Comparison of ENCODE assay signal across 8 mouse cellular contexts in genomic region chr5:102070414-102070768, GRCm38 (mm10). TPM values are rescaled to one million over a fixed set of nuclear protein-coding genes. Genes with fewer than 3 reads are reported as not detected.
DNase-seq lines count a peak whose midpoint lies in the region; TF ChIP-seq lines count a peak whose summit lies in the region.

No protein-coding gene starts in this region.

- H3K4me3 ChIP-seq in layer of hippocampus, adult 2 months, result peak overlapping the region; percentile 87
- H3K4me3 ChIP-seq in olfactory bulb, adult 2 months (ENCODE audit: insufficient read depth, low read depth, low read length), result peak overlapping the region; percentile 100

- peak overlapping the region; percentile 98 for H3K27ac ChIP-seq in layer of hippocampus, adult 2 months
- H3K27ac ChIP-seq in olfactory bulb, adult 2 months (ENCODE audit: insufficient read depth, low read depth, low read length), result peak overlapping the region; percentile 95

- intact Hi-C loops in heart, postnatal 25 days (cut with DNase I), result loop anchor here (5.0 to 10.0 kb wide), 2 partner anchors 68 to 306 kb away; partner anchors contain the start of gene Cds1

- DNase-seq in layer of hippocampus, adult 2 months (ENCODE audit: low spot score in 2 of 2), result no peak
- DNase-seq in layer of hippocampus, postnatal 36 days, result no peak
- DNase-seq in embryo, embryonic 11 days, result peak; percentile 57
- DNase-seq in heart, postnatal 25 days (ENCODE audit: low spot score), result peak; percentile 23
- peak; percentile 45 to 58 for DNase-seq in lung, adult 18-20 months
- DNase-seq in gastrocnemius, postnatal 10 days, result no peak
- DNase-seq in right cerebral cortex, postnatal 25 days, result no peak

- peaks cover 14% of the 10 kb centered on the region for H3K4me1 ChIP-seq in olfactory bulb, adult 2 months (ENCODE audit: control insufficient read depth, insufficient read depth, low read length)

- 18% methylated on average over 6 of the region's 6 CpGs for WGBS in olfactory bulb, adult 2 months

- no peak for TF ChIP-seq CTCF in layer of hippocampus, adult 2 months (conservative IDR thresholded peaks at IDR 0.05)
- TF ChIP-seq CTCF in olfactory bulb, adult 2 months (IDR thresholded peaks at IDR 0.05; ENCODE audit: insufficient read depth, low read depth, low read length), result no peak

- TF ChIP-seq POLR2A in olfactory bulb, adult 2 months (IDR thresholded peaks at IDR 0.05; ENCODE audit: insufficient read depth, low read depth, low read length), result no peak

RNA-seq across cellular contexts. Expression of gene Wdfy3, which starts 0.7 kb away (rescaled TPM):
- total RNA-seq in layer of hippocampus, adult 2 months (2021), result 100 to 1,000 TPM; 119 to 123 TPM
- 100 to 1,000 TPM; 116 to 122 TPM for total RNA-seq in layer of hippocampus, postnatal 36 days (2021)
- 10 to 100 TPM; 28.7 to 33.1 TPM for total RNA-seq in heart, postnatal 25 days (2021)
- 63.9 TPM in 1 of 2 replicates, not detected in the other for polyA plus RNA-seq in olfactory bulb, adult 2 months (2012; ENCODE audit: insufficient read depth, insufficient read length, low replicate concordance, missing spikeins)
- 10 to 100 TPM; 26.0 to 33.0 TPM for total RNA-seq in gastrocnemius, postnatal 10 days (2021)

Comparison
In these comparisons a context has a peak if more than half of its experiments do, and no peak if none do; other contexts are left out.
1. DNase-seq: peak in embryo, embryonic 11 days (single experiment), heart, postnatal 25 days (single experiment) and lung, adult 18-20 months (2 of 2); none in layer of hippocampus, adult 2 months (0 of 2), layer of hippocampus, postnatal 36 days (0 of 2), gastrocnemius, postnatal 10 days (single experiment) and right cerebral cortex, postnatal 25 days (single experiment).